Mouse (Mus musculus) erythroblast, embryonic 14.5 days (primary cell): ENCODE measurements around the gene Sf3a1.

ENCODE experiments used
- GATA1 ChIP-seq: IDR thresholded peaks from 2 replicates; pipeline ENCODE4 v1.6.1; 2012; ENCODE audit warnings: low read length, inconsistent platforms, mixed read lengths
- TAL1 ChIP-seq: IDR thresholded peaks from 3 replicates; pipeline ENCODE4 v1.6.1; 2012; ENCODE audit warnings: low read length, inconsistent platforms, mixed read lengths

- no peak for TF ChIP-seq TAL1
- no peak for TF ChIP-seq GATA1
These were observed 44.7 kb upstream of the Sf3a1 start for GRCm38 (mm10) chr11:4115407-4115806.
